Mouse (Mus musculus) kidney, embryonic 14.5 days (tissue): ENCODE measurements at regions not wholly inside any gene's neighbourhood (a gene's known extent, or its start where the extent isn't known, plus 50 kb on each side); places are given as distances from the start of the nearest gene placed in this dataset.

Experiments used
- ATAC-seq: fragments of 200-750 bp; cut with Nextera tagmentation; 2 replicates; pipeline ENCODE4 v1.8.0; 2017; ENCODE audit warnings: moderate number of reproducible peaks, mild to moderate bottlenecking, moderate TSS enrichment, moderate library complexity; ENCODE audit not compliant: low FRiP score, low TSS enrichment
- H3K27ac ChIP-seq: fragments of 300-500 bp; sonication (generic); 2 replicates; pipeline ENCODE4 v1.5.1; 2014; ENCODE audit warnings: low read depth, mild to moderate bottlenecking, low read length, moderate library complexity, mixed read lengths
- H3K27me3 ChIP-seq: fragments of 300-500 bp; sonication (generic); 2 replicates; pipeline ENCODE4 v1.6.1; 2014; ENCODE audit warnings: mild to moderate bottlenecking, low read length; ENCODE audit not compliant: control insufficient read depth, insufficient read depth
- H3K36me3 ChIP-seq: fragments of 300-500 bp; sonication (generic); 2 replicates; pipeline ENCODE4 v1.6.1; 2014; ENCODE audit warnings: low read length, mixed read lengths; ENCODE audit not compliant: control insufficient read depth, insufficient read depth
- H3K4me1 ChIP-seq: fragments of 300-500 bp; sonication (generic); 2 replicates; pipeline ENCODE4 v1.6.1; 2014; ENCODE audit warnings: low read length, mixed read lengths; ENCODE audit not compliant: control insufficient read depth, insufficient read depth
- H3K4me2 ChIP-seq: fragments of 300-500 bp; sonication (generic); replicated peaks from 2 replicates; pipeline ENCODE4 v1.6.1; 2014; ENCODE audit warnings: low read depth, mild to moderate bottlenecking, low read length
- H3K4me3 ChIP-seq: fragments of 300-500 bp; sonication (generic); 2 replicates; pipeline ENCODE4 v1.5.1; 2014; ENCODE audit warnings: mild to moderate bottlenecking, low read length
- H3K9ac ChIP-seq: fragments of 300-500 bp; sonication (generic); 2 replicates; pipeline ENCODE4 v1.6.1; 2014; ENCODE audit warnings: low read depth, mild to moderate bottlenecking, low read length, moderate library complexity
- H3K9me3 ChIP-seq: fragments of 300-500 bp; sonication (generic); 2 replicates; pipeline ENCODE4 v1.6.1; 2016; ENCODE audit warnings: low read length; ENCODE audit not compliant: control insufficient read depth
- WGBS: fragments of 180-500 bp; shearing (Covaris S2); extraction: QIAGEN DNeasy Blood & Tissue Kit; methylation state at CpG from one replicate; pipeline ENCODE4 v1.1.7; 2014; 5-methylcytosine and 5-hydroxymethylcytosine counted together

- no peak overlapping the region for H3K4me2 ChIP-seq
- no peaks in the 10 kb centered on the region for H3K27me3 ChIP-seq
- no peaks in the 10 kb centered on the region for H3K4me1 ChIP-seq
- 87% methylated on average over 3 of the region's 3 CpGs for WGBS
- H3K9ac ChIP-seq: no peak overlapping the region
- H3K4me3 ChIP-seq: no peak overlapping the region
- no peak overlapping the region for H3K27ac ChIP-seq
- no peak for ATAC-seq
- no peaks in the 10 kb centered on the region for H3K9me3 ChIP-seq
- H3K36me3 ChIP-seq: no peaks in the 10 kb centered on the region
These were observed 416.8 kb upstream of the Rgmb start for GRCm38 (mm10) chr17:16247681-16248080.

GRCm38 (mm10) chr17:16221253-16221652, 390.4 kb upstream of the Rgmb start:
- 78% methylated on average over 2 of the region's 2 CpGs for WGBS
- H3K4me1 ChIP-seq: no peaks in the 10 kb centered on the region
- H3K9me3 ChIP-seq: no peaks in the 10 kb centered on the region
- no peak overlapping the region for H3K4me3 ChIP-seq
- H3K27ac ChIP-seq: no peak overlapping the region
- no peaks in the 10 kb centered on the region for H3K27me3 ChIP-seq
- H3K36me3 ChIP-seq: no peaks in the 10 kb centered on the region
- ATAC-seq: no peak
- H3K4me2 ChIP-seq: no peak overlapping the region
- no peak overlapping the region for H3K9ac ChIP-seq

GRCm38 (mm10) chr17:16219675-16220566, 389.1 kb upstream of the Rgmb start:
- no peak for ATAC-seq

DNA sequence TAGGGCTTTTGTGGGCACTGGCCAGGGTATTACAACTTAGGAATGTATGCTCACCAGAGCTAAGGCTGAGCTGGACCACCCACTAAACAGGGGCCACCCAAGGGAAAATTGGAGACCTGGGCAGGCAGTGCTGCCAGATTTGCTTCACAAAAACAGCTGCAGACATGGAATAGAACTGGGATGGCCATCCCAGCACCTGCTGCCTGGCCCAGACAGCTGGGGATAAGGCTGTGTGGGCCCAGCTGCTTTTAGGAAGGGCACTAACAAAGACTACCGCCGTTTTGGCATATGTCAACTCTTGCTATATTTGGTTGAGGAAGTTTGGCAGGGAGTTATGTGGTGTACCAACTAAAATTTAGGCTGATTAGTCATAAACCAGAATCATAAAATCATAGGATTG, 387.8 kb upstream of the Rgmb start:
- H3K27me3 ChIP-seq: no peaks in the 10 kb centered on the region
- no peak for ATAC-seq
- no peak overlapping the region for H3K27ac ChIP-seq
- H3K4me3 ChIP-seq: no peak overlapping the region
- no peaks in the 10 kb centered on the region for H3K36me3 ChIP-seq
- H3K9me3 ChIP-seq: no peaks in the 10 kb centered on the region
- no peak overlapping the region for H3K4me2 ChIP-seq
- 77% methylated on average over 2 of the region's 2 CpGs for WGBS
- H3K9ac ChIP-seq: no peak overlapping the region
- H3K4me1 ChIP-seq: no peaks in the 10 kb centered on the region

More at GRCm38 (mm10) chr17:16219675-16220566, 389.1 kb upstream of the Rgmb start:
- Histone ChIP-seq H3K27ac (no peak overlapping the region), H3K9me3 (no peaks in the 10 kb centered on the region), H3K4me2 (no peak overlapping the region), H3K4me3 (no peak overlapping the region), H3K36me3 (no peaks in the 10 kb centered on the region), H3K27me3 (no peaks in the 10 kb centered on the region), H3K4me1 (no peaks in the 10 kb centered on the region), H3K9ac (no peak overlapping the region)
- WGBS: 90% methylated on average over 13 of the region's 13 CpGs

DNA sequence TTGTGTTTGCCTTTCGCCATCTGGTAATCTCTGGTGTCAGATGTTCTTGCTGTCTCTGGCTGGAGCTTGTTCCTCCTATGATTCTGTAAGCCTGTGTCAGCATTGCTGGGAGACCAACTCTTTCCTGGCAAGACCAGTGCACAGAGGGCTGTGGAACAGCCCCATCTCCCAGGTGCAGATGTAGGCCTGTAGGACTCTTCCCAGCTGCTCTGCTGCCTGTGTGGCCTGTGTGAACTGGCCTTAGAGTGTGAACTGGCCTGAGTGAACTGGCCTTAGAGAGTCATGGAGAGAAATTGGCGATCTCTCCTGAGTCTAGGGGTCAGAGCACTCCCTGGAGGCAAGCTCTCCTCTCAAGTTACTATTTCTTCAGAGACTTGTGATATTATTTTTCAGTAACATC, 386.0 kb upstream of the Rgmb start:
- Histone ChIP-seq H3K9me3 (no peaks in the 10 kb centered on the region), H3K36me3 (no peaks in the 10 kb centered on the region), H3K4me1 (no peaks in the 10 kb centered on the region), H3K27me3 (no peaks in the 10 kb centered on the region), H3K9ac (no peak overlapping the region), H3K4me2 (no peak overlapping the region), H3K4me3 (no peak overlapping the region), H3K27ac (no peak overlapping the region)
- 59% methylated on average over 2 of the region's 2 CpGs for WGBS
- ATAC-seq: no peak

- Histone ChIP-seq H3K9ac (no peak overlapping the region), H3K4me1 (no peaks in the 10 kb centered on the region), H3K27me3 (no peaks in the 10 kb centered on the region), H3K27ac (no peak overlapping the region), H3K4me3 (no peak overlapping the region), H3K4me2 (no peak overlapping the region), H3K9me3 (no peaks in the 10 kb centered on the region), H3K36me3 (no peaks in the 10 kb centered on the region)
- ATAC-seq: no peak
- WGBS: 63% methylated on average over 1 of the region's 1 CpGs
These were observed 362.8 kb upstream of the Rgmb start for GRCm38 (mm10) chr17:16193636-16194035.

- Histone ChIP-seq H3K4me1 (peaks cover 7% of the 10 kb centered on the region; the same call in 1 of the 2 replicates), H3K27ac (no peak overlapping the region), H3K4me3 (no peak overlapping the region), H3K36me3 (no peaks in the 10 kb centered on the region), H3K27me3 (no peaks in the 10 kb centered on the region), H3K4me2 (no peak overlapping the region), H3K9ac (no peak overlapping the region), H3K9me3 (no peaks in the 10 kb centered on the region)
- ATAC-seq: no peak
- 94% methylated on average over 1 of the region's 1 CpGs for WGBS
These were observed 350.0 kb upstream of the Rgmb start for GRCm38 (mm10) chr17:16180856-16181255.

DNA sequence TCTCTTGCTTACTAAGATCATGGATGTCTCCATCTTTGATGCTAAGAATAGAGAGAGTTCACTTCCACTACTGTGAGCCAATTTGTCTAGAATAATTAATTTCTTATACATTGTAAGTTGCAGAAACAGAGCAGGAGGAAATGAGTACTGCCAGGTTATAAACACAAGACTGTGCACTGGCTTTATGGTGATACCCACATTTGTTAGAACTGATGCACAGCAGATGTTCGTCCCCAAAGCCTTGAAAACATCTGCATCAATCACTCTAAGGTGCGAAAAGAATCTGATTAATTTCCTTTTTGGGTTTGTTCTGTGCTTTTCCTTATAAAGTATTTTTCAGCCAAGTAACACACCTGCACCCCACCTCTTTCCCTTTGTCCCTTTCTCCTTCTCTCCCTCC, 347.3 kb upstream of the Rgmb start:
- no peaks in the 10 kb centered on the region for H3K27me3 ChIP-seq
- no peak overlapping the region for H3K27ac ChIP-seq
- no peak overlapping the region for H3K9ac ChIP-seq
- H3K4me2 ChIP-seq: no peak overlapping the region
- H3K36me3 ChIP-seq: no peaks in the 10 kb centered on the region
- no peak overlapping the region for H3K4me3 ChIP-seq
- ATAC-seq: no peak
- 66% methylated on average over 2 of the region's 2 CpGs for WGBS
- peaks cover 7% of the 10 kb centered on the region; the same call in 1 of the 2 replicates for H3K4me1 ChIP-seq
- no peaks in the 10 kb centered on the region for H3K9me3 ChIP-seq

GRCm38 (mm10) chr17:16176782-16177510, 346.1 kb upstream of the Rgmb start:
- H3K9ac ChIP-seq: no peak overlapping the region
- H3K27me3 ChIP-seq: no peaks in the 10 kb centered on the region
- no peak; the same call in 1 of the 2 replicates for ATAC-seq
- H3K4me1 ChIP-seq: peaks cover 7% of the 10 kb centered on the region; the same call in 1 of the 2 replicates
- 47% methylated on average over 8 of the region's 8 CpGs for WGBS
- no peak overlapping the region for H3K4me3 ChIP-seq
- no peak overlapping the region for H3K27ac ChIP-seq
- H3K36me3 ChIP-seq: no peaks in the 10 kb centered on the region
- no peak overlapping the region for H3K4me2 ChIP-seq
- H3K9me3 ChIP-seq: no peaks in the 10 kb centered on the region
